Mouse (Mus musculus): ENCODE data around the gene Cgn.
"Not testable (repeated sequence)": the region's sequence is repeated elsewhere in the genome, so short reads cannot be mapped to it uniquely, and the experiment has no call there.

DNA sequence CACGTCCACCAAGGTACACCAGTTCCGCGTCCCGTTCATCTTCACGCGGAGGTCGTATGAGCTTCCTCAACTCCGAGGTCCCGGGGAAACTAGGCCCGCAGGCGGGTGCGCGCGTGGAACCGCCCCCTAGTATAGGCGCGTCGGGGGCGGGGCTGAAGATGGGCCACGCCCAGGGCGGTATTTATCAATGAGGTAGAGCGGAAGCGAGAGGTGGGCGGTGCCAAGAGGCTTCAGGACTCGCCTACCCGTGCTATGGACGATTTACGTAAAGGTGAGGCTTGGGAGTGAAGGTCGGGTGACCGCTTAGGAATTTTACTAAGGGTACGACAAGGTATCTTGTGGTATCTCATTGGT, 28.3 kb downstream of the Cgn start:
- TF ChIP-seq TAL1, GATA1 (IDR thresholded peaks at IDR 0.05; ENCODE audit: low read length): not testable (repeated sequence)
